Mouse (Mus musculus): Measurements from ENCODE around the gene Bicra. TPM values are rescaled to one million over a fixed set of nuclear protein-coding genes. Genes with fewer than 3 reads are reported as not detected.

Bicra gene
- total and polyA plus RNA-seq, 3 experiments: 1.1 to 52.1 (median 52.1) TPM

- H3K36me3 ChIP-seq (replicated peaks): peaks cover 65% of the 10 kb centered on the region
- ATAC-seq (ENCODE audit: extremely low read depth, insufficient number of reproducible peaks, low FRiP score, poor library complexity, severe bottlenecking): no peak
Observed at GRCm38 (mm10) chr7:16003032-16003431, 44.7 kb downstream of the Bicra start.

GRCm38 (mm10) chr7:16002171-16002570 is 45.5 kb downstream of the Bicra start:
- ATAC-seq (ENCODE audit: extremely low read depth, insufficient number of reproducible peaks, low FRiP score, poor library complexity, severe bottlenecking) (no peak), DNase-seq (ENCODE audit: low spot score) (no peak)
- TF ChIP-seq CTCF (IDR thresholded peaks at IDR 0.05; ENCODE audit: low read depth, low read length): no peak
- no peak for TF ChIP-seq TAL1 (conservative IDR thresholded peaks at IDR 0.05; ENCODE audit: low read depth, low read length)
- no peak for TF ChIP-seq GATA2 (IDR thresholded peaks at IDR 0.05; ENCODE audit: borderline replicate concordance, low read depth, low read length)
- no peak for TF ChIP-seq GATA1 (IDR thresholded peaks at IDR 0.05; ENCODE audit: borderline replicate concordance, low read length)
- TF ChIP-seq POLR2AphosphoS5 (IDR thresholded peaks at IDR 0.05; ENCODE audit: insufficient replicate concordance, low read depth, low read length): no peak
- no peak overlapping the region for H3K4me3 ChIP-seq (ENCODE audit: low read depth, low read length)
- H3K36me3 ChIP-seq (replicated peaks): peaks cover 67% of the 10 kb centered on the region
- no peaks in the 10 kb centered on the region for H3K27me3 ChIP-seq (ENCODE audit: insufficient read depth, low read length)
- H3K9me3 ChIP-seq (replicated peaks): no peaks in the 10 kb centered on the region
- H3K4me1 ChIP-seq (ENCODE audit: insufficient read depth, low read depth, low read length): peaks cover 30% of the 10 kb centered on the region

More at GRCm38 (mm10) chr7:16003032-16003431, 44.7 kb downstream of the Bicra start:
- peaks cover 33% of the 10 kb centered on the region for H3K4me1 ChIP-seq (ENCODE audit: insufficient read depth, low read depth, low read length)
- TF ChIP-seq GATA2 (IDR thresholded peaks at IDR 0.05; ENCODE audit: borderline replicate concordance, low read depth, low read length) (no peak), CTCF (IDR thresholded peaks at IDR 0.05; ENCODE audit: low read depth, low read length) (no peak), TAL1 (conservative IDR thresholded peaks at IDR 0.05; ENCODE audit: low read depth, low read length) (no peak), POLR2AphosphoS5 (IDR thresholded peaks at IDR 0.05; ENCODE audit: insufficient replicate concordance, low read depth, low read length) (no peak), GATA1 (IDR thresholded peaks at IDR 0.05; ENCODE audit: borderline replicate concordance, low read length) (no peak)
- H3K9me3 ChIP-seq (replicated peaks): no peaks in the 10 kb centered on the region
- DNase-seq (ENCODE audit: low spot score): no peak
- no peaks in the 10 kb centered on the region for H3K27me3 ChIP-seq (ENCODE audit: insufficient read depth, low read length)
- H3K4me3 ChIP-seq (ENCODE audit: low read depth, low read length): no peak overlapping the region

- H3K4me1 ChIP-seq (ENCODE audit: insufficient read depth, low read depth, low read length): peaks cover 30% of the 10 kb centered on the region
- ATAC-seq (ENCODE audit: extremely low read depth, insufficient number of reproducible peaks, low FRiP score, poor library complexity, severe bottlenecking) (no peak), DNase-seq (ENCODE audit: low spot score) (no peak)
- no peak for TF ChIP-seq CTCF (IDR thresholded peaks at IDR 0.05; ENCODE audit: low read depth, low read length)
- TF ChIP-seq GATA2 (IDR thresholded peaks at IDR 0.05; ENCODE audit: borderline replicate concordance, low read depth, low read length): no peak
- TF ChIP-seq GATA1 (IDR thresholded peaks at IDR 0.05; ENCODE audit: borderline replicate concordance, low read length): no peak
- TF ChIP-seq TAL1 (conservative IDR thresholded peaks at IDR 0.05; ENCODE audit: low read depth, low read length): no peak
- TF ChIP-seq POLR2AphosphoS5 (IDR thresholded peaks at IDR 0.05; ENCODE audit: insufficient replicate concordance, low read depth, low read length): no peak
- H3K9me3 ChIP-seq (replicated peaks): no peaks in the 10 kb centered on the region
- no peaks in the 10 kb centered on the region for H3K27me3 ChIP-seq (ENCODE audit: insufficient read depth, low read length)
- H3K36me3 ChIP-seq (replicated peaks): peaks cover 67% of the 10 kb centered on the region
- no peak overlapping the region for H3K4me3 ChIP-seq (ENCODE audit: low read depth, low read length)
Observed at GRCm38 (mm10) chr7:16001691-16002090, 46.0 kb downstream of the Bicra start.

DNA sequence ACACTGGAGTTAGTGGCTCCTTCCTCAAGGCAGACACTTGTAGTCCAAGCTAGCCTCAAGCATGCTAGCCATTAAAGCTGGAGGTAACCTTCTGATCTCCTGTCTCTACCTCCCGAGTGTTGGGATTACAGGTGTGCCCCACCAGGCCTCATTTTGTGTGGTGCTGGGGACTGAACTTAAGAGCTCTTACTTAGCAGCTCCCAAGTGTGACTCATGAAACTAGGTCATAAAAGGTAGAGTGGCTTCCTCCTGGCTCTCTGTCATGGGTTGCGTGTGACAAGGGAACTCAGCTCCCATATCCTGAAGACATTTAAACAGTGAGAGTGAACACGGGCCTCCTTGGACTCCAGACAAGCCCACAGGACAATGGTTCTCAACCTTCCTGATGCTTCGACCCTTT is 53.9 kb downstream of the Bicra start:
- DNase-seq (ENCODE audit: low spot score): no peak
- H3K36me3 ChIP-seq (replicated peaks): peaks cover 84% of the 10 kb centered on the region
- no peaks in the 10 kb centered on the region for H3K27me3 ChIP-seq (ENCODE audit: insufficient read depth, low read length)
- H3K9me3 ChIP-seq (replicated peaks): no peaks in the 10 kb centered on the region
- TF ChIP-seq POLR2AphosphoS5 (IDR thresholded peaks at IDR 0.05; ENCODE audit: insufficient replicate concordance, low read depth, low read length): no peak
- no peak for TF ChIP-seq GATA1 (IDR thresholded peaks at IDR 0.05; ENCODE audit: borderline replicate concordance, low read length)
- TF ChIP-seq GATA2 (IDR thresholded peaks at IDR 0.05; ENCODE audit: borderline replicate concordance, low read depth, low read length): no peak
- no peak for TF ChIP-seq TAL1 (conservative IDR thresholded peaks at IDR 0.05; ENCODE audit: low read depth, low read length)
- TF ChIP-seq CTCF (IDR thresholded peaks at IDR 0.05; ENCODE audit: low read depth, low read length): no peak
- no peak for ATAC-seq (ENCODE audit: extremely low read depth, insufficient number of reproducible peaks, low FRiP score, poor library complexity, severe bottlenecking)
- H3K4me3 ChIP-seq (ENCODE audit: low read depth, low read length): no peak overlapping the region
- peaks cover 8% of the 10 kb centered on the region for H3K4me1 ChIP-seq (ENCODE audit: insufficient read depth, low read depth, low read length)

DNA sequence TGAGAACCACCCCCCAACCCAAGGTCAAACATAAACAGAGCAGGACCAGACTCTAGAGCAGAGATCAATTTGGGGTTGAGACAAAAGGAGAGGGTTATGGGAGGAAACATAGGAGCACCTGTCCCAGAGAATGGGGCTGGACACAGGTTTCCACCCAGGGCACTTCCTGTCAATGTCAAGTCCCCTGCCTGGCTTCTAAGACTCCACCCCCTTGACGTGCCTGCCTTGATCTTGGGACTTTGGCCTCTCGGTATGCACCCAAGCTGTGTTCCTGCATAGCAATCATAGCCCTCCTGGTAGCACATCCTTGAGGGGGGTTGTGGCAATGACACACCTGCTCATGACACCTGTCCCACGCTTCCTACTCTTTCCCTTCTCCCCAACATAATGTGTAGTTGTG is 54.6 kb downstream of the Bicra start:
- TF ChIP-seq CTCF (IDR thresholded peaks at IDR 0.05; ENCODE audit: low read depth, low read length) (no peak), TAL1 (conservative IDR thresholded peaks at IDR 0.05; ENCODE audit: low read depth, low read length) (no peak), POLR2AphosphoS5 (IDR thresholded peaks at IDR 0.05; ENCODE audit: insufficient replicate concordance, low read depth, low read length) (no peak), GATA1 (IDR thresholded peaks at IDR 0.05; ENCODE audit: borderline replicate concordance, low read length) (no peak), GATA2 (IDR thresholded peaks at IDR 0.05; ENCODE audit: borderline replicate concordance, low read depth, low read length) (no peak)
- no peak overlapping the region for H3K4me3 ChIP-seq (ENCODE audit: low read depth, low read length)
- DNase-seq (ENCODE audit: low spot score) (no peak), ATAC-seq (ENCODE audit: extremely low read depth, insufficient number of reproducible peaks, low FRiP score, poor library complexity, severe bottlenecking) (no peak)
- no peaks in the 10 kb centered on the region for H3K27me3 ChIP-seq (ENCODE audit: insufficient read depth, low read length)
- no peaks in the 10 kb centered on the region for H3K9me3 ChIP-seq (replicated peaks)
- peaks cover 88% of the 10 kb centered on the region for H3K36me3 ChIP-seq (replicated peaks)
- peaks cover 10% of the 10 kb centered on the region for H3K4me1 ChIP-seq (ENCODE audit: insufficient read depth, low read depth, low read length)

- Histone ChIP-seq H3K27me3 (ENCODE audit: insufficient read depth, low read length) (no peaks in the 10 kb centered on the region), H3K36me3 (replicated peaks) (peaks cover 89% of the 10 kb centered on the region), H3K4me3 (ENCODE audit: low read depth, low read length) (no peak overlapping the region), H3K9me3 (replicated peaks) (no peaks in the 10 kb centered on the region), H3K4me1 (ENCODE audit: insufficient read depth, low read depth, low read length) (peaks cover 12% of the 10 kb centered on the region)
- DNase-seq (ENCODE audit: low spot score) (no peak), ATAC-seq (ENCODE audit: extremely low read depth, insufficient number of reproducible peaks, low FRiP score, poor library complexity, severe bottlenecking) (no peak)
- TF ChIP-seq POLR2AphosphoS5 (IDR thresholded peaks at IDR 0.05; ENCODE audit: insufficient replicate concordance, low read depth, low read length) (no peak), GATA1 (IDR thresholded peaks at IDR 0.05; ENCODE audit: borderline replicate concordance, low read length) (no peak)
Observed at GRCm38 (mm10) chr7:15991764-15992163, 56.0 kb downstream of the Bicra start.
